Mouse (Mus musculus) adrenal gland, adult 10 weeks (tissue): ENCODE measurements around the gene Ppp1r1c. TPM values are rescaled to one million over a fixed set of nuclear protein-coding genes. Genes with fewer than 3 reads are reported as not detected.

Source experiments
- polyA plus RNA-seq: library from polyadenylated mRNA; stranded (reverse); fragments of 350-450 nt; fragmentation: Illumina TruSeq; extraction: RNeasy Lipid Tissue Mini Kit (QIAGEN cat#74804); gene quantifications from one replicate; pipeline ENCODE4 v1.2.3, GENCODE M21; 2014; ENCODE audit warnings: low read depth, low replicate concordance

The Ppp1r1c gene
- not detected for polyA plus RNA-seq

GRCm38 (mm10) chr2:79707575-79707974 is at the start of gene Ppp1r1c:
TSS of gene Ppp1r1c (plus strand) at chr2:79707780.

Other genes starting within 250 kb of the Ppp1r1c start
- gene Itprid2, start 72.4 kb upstream of the Ppp1r1c start, polyA plus RNA-seq = 44.3 TPM